ENCODE assay signal across 8 mouse cellular contexts in genomic region chr3:101603194-101603593, GRCm38 (mm10). TPM values are rescaled to one million over a fixed set of nuclear protein-coding genes. Genes with fewer than 3 reads are reported as not detected.
DNase-seq lines count a peak whose midpoint lies in the region; ATAC-seq and TF ChIP-seq lines count a peak whose summit lies in the region.

No protein-coding gene starts in this region.

- 0 out of 2 replicates have a peak, but pooled peaks cover 1% of the 10 kb centered on the region for H3K36me3 ChIP-seq in lung, embryonic 14.5 days (ENCODE audit: insufficient read depth)
- no peaks in the 10 kb centered on the region for H3K36me3 ChIP-seq in embryonic facial prominence, embryonic 14.5 days (ENCODE audit: control insufficient read depth, insufficient read depth, low read length)
- H3K36me3 ChIP-seq in intestine, postnatal 0 days (ENCODE audit: control insufficient read depth, insufficient read depth) = 0 out of 2 replicates have a peak, but pooled peaks cover 6% of the 10 kb centered on the region
- H3K36me3 ChIP-seq in neural tube, embryonic 14.5 days (ENCODE audit: control insufficient read depth, insufficient read depth, low read length) = no peaks in the 10 kb centered on the region

- peak overlapping the region; percentile 99; the same call in 1 of the 2 replicates for H3K27ac ChIP-seq in lung, embryonic 14.5 days (ENCODE audit: low read depth)
- no peak overlapping the region; the same call in 1 of the 2 replicates for H3K27ac ChIP-seq in embryonic facial prominence, embryonic 14.5 days (replicated peaks; ENCODE audit: low read depth, low read length)
- peak overlapping the region; percentile 99 for H3K27ac ChIP-seq in intestine, postnatal 0 days (ENCODE audit: low read depth, low read length)
- H3K27ac ChIP-seq in neural tube, embryonic 14.5 days (ENCODE audit: low read depth, low read length) = peak overlapping the region; percentile 97

- peak overlapping the region; percentile 94 for H3K4me3 ChIP-seq in lung, embryonic 14.5 days (ENCODE audit: low read depth, low read length)
- peak overlapping the region; percentile 89 for H3K4me3 ChIP-seq in embryonic facial prominence, embryonic 14.5 days (ENCODE audit: low read depth, low read length)
- H3K4me3 ChIP-seq in intestine, postnatal 0 days (ENCODE audit: low read depth, low read length) = peak overlapping the region; percentile 89
- peak overlapping the region; percentile 91 for H3K4me3 ChIP-seq in neural tube, embryonic 14.5 days (ENCODE audit: low read depth, low read length)

- peak overlapping the region; percentile 87 for H3K4me2 ChIP-seq in lung, embryonic 14.5 days
- H3K4me2 ChIP-seq in embryonic facial prominence, embryonic 14.5 days (ENCODE audit: low read depth, low read length) = peak overlapping the region; percentile 89
- H3K4me2 ChIP-seq in intestine, postnatal 0 days (replicated peaks; ENCODE audit: low read depth) = peak overlapping the region; percentile 92
- H3K4me2 ChIP-seq in neural tube, embryonic 14.5 days (ENCODE audit: low read depth, low read length) = peak overlapping the region; percentile 62

- H3K4me1 ChIP-seq in lung, embryonic 14.5 days (ENCODE audit: insufficient read depth) = peaks cover 37% of the 10 kb centered on the region
- peaks cover 44% of the 10 kb centered on the region for H3K4me1 ChIP-seq in embryonic facial prominence, embryonic 14.5 days (ENCODE audit: control insufficient read depth, insufficient read depth, low read length)
- peaks cover 15% of the 10 kb centered on the region for H3K4me1 ChIP-seq in intestine, postnatal 0 days (replicated peaks; ENCODE audit: control insufficient read depth, insufficient read depth, low read length)
- H3K4me1 ChIP-seq in neural tube, embryonic 14.5 days (ENCODE audit: control insufficient read depth, insufficient read depth, low read length) = peaks cover 42% of the 10 kb centered on the region; the same call in 1 of the 2 replicates

- peak overlapping the region; percentile 95 for H3K9ac ChIP-seq in lung, embryonic 14.5 days
- peak overlapping the region; percentile 95 for H3K9ac ChIP-seq in embryonic facial prominence, embryonic 14.5 days (ENCODE audit: low read depth, low read length)
- H3K9ac ChIP-seq in intestine, postnatal 0 days (ENCODE audit: low read depth, low read length) = peak overlapping the region; percentile 97
- H3K9ac ChIP-seq in neural tube, embryonic 14.5 days (replicated peaks; ENCODE audit: low read depth, low read length) = peak overlapping the region; percentile 93

- DNase-seq in lung, embryonic 14.5 days = peak; percentile 18
- no peak for DNase-seq in lung, postnatal 36 days
- no peak for DNase-seq in embryonic facial prominence, embryonic 14.5 days (ENCODE audit: low spot score)
- no peak for DNase-seq in right cerebral cortex, adult 18-20 months
- DNase-seq in urinary bladder, postnatal 10 days (ENCODE audit: low spot score) = no peak

- ATAC-seq in lung, embryonic 14.5 days (ENCODE audit: insufficient read depth) = no peak
- no peak for ATAC-seq in embryonic facial prominence, embryonic 14.5 days (ENCODE audit: low read depth)
- ATAC-seq in intestine, postnatal 0 days = no peak
- ATAC-seq in neural tube, embryonic 14.5 days (ENCODE audit: low read depth) = no peak
- ATAC-seq in CD4-positive, CD25-positive, alpha-beta regulatory T cell, adult 4 months = no peak

- no peaks in the 10 kb centered on the region for H3K27me3 ChIP-seq in lung, embryonic 14.5 days (ENCODE audit: insufficient read depth, low read length)
- H3K27me3 ChIP-seq in embryonic facial prominence, embryonic 14.5 days (replicated peaks; ENCODE audit: control insufficient read depth, insufficient read depth, low read length) = no peaks in the 10 kb centered on the region
- no peaks in the 10 kb centered on the region for H3K27me3 ChIP-seq in intestine, postnatal 0 days (replicated peaks; ENCODE audit: control insufficient read depth, insufficient read depth, low read length)
- H3K27me3 ChIP-seq in neural tube, embryonic 14.5 days (ENCODE audit: control insufficient read depth, insufficient read depth, low read length) = no peaks in the 10 kb centered on the region

- no peak for TF ChIP-seq CTCF in lung, embryonic 14.5 days (IDR thresholded peaks at IDR 0.05; ENCODE audit: low read depth)
- TF ChIP-seq CTCF in intestine, postnatal 0 days (IDR thresholded peaks at IDR 0.05; ENCODE audit: low read depth) = no peak

- WGBS in lung, embryonic 14.5 days = 24% methylated on average over 7 of the region's 7 CpGs
- WGBS in embryonic facial prominence, embryonic 14.5 days = 36% methylated on average over 7 of the region's 7 CpGs
- WGBS in intestine, postnatal 0 days = 14% methylated on average over 7 of the region's 7 CpGs
- 32% methylated on average over 7 of the region's 7 CpGs for WGBS in neural tube, embryonic 14.5 days

- no peaks in the 10 kb centered on the region for H3K9me3 ChIP-seq in lung, embryonic 14.5 days (ENCODE audit: low read depth, low read length)
- H3K9me3 ChIP-seq in embryonic facial prominence, embryonic 14.5 days (ENCODE audit: control insufficient read depth, low read length) = no peaks in the 10 kb centered on the region
- no peaks in the 10 kb centered on the region for H3K9me3 ChIP-seq in intestine, postnatal 0 days (ENCODE audit: control insufficient read depth)
- no peaks in the 10 kb centered on the region for H3K9me3 ChIP-seq in neural tube, embryonic 14.5 days (ENCODE audit: control insufficient read depth, low read length)

RNA-seq across cellular contexts. Expression of gene Atp1a1, which starts 1.3 kb away (rescaled TPM):
- polyA plus RNA-seq in lung, embryonic 14.5 days (2014; fragmentation: Nextera tagmentation; extraction: Ambion mirVana) = 150 and 155 TPM in 2 replicates
- 153 and 162 TPM in 2 replicates for polyA plus RNA-seq in embryonic facial prominence, embryonic 14.5 days (2014; fragmentation: Nextera tagmentation; extraction: Ambion mirVana)
- 309 and 318 TPM in 2 replicates for polyA plus RNA-seq in intestine, postnatal 0 days (2015; fragmentation: Nextera tagmentation; extraction: Ambion mirVana)
- 105 and 115 TPM in 2 replicates for polyA plus RNA-seq in neural tube, embryonic 14.5 days (2014; fragmentation: Nextera tagmentation; extraction: Ambion mirVana)
- 1 to 10 TPM; 8.7 to 9.2 TPM for polyA plus RNA-seq in CD4-positive, CD25-positive, alpha-beta regulatory T cell, adult 4 months (2017; shearing (Covaris generic))

Comparison
In these comparisons a context has a peak if more than half of its experiments do, and no peak if none do; other contexts are left out.
1. RNA of gene Atp1a1, which starts 1.3 kb away (polyA plus RNA-seq): 309 to 318 TPM in intestine, postnatal 0 days, 153 to 162 TPM in embryonic facial prominence, embryonic 14.5 days, 150 to 155 TPM in lung, embryonic 14.5 days and 105 to 115 TPM in neural tube, embryonic 14.5 days; 8.7 to 9.2 TPM in CD4-positive, CD25-positive, alpha-beta regulatory T cell, adult 4 months; every median in the first group is over 10 times any median in the second.
2. Peak in every context shown above with its lines, with median percentiles within 50 percentile points of each other: H3K4me2 ChIP-seq, H3K4me3 ChIP-seq and H3K9ac ChIP-seq.